Mouse (Mus musculus) myocyte (in vitro differentiated cells): Measurements from ENCODE around the gene Mov10.

Experiments
- CEBPB ChIP-seq: IDR thresholded peaks from 2 replicates; pipeline ENCODE4 v1.6.1; 2011; ENCODE audit warnings: mild to moderate bottlenecking, moderate library complexity; ENCODE audit not compliant: poor library complexity, insufficient read depth, severe bottlenecking
- E2F4 ChIP-seq: IDR thresholded peaks from one replicate; pipeline ENCODE4 v1.6.1; 2011; ENCODE audit warnings: mild to moderate bottlenecking, control low read depth, moderate library complexity; ENCODE audit not compliant: insufficient read depth
- MAX ChIP-seq: IDR thresholded peaks from one replicate; pipeline ENCODE4 v1.6.1; 2011; ENCODE audit warnings: low read depth, mild to moderate bottlenecking, control low read depth
- MYOD1 ChIP-seq, 3 experiments: IDR thresholded peaks; one replicate each; pipeline ENCODE4 v1.6.1; 2011; ENCODE audit warnings: control low read depth in 2 of 3, low read depth in 2 of 3, mild to moderate bottlenecking in 2 of 3, moderate library complexity in 1 of 3; ENCODE audit not compliant: insufficient read length in 2 of 3, control insufficient read depth in 1 of 3
- MYOG ChIP-seq, 3 experiments: IDR thresholded peaks; one replicate each; pipeline ENCODE4 v1.6.1; 2011; ENCODE audit warnings: control low read depth in 2 of 3, low read depth in 2 of 3, mild to moderate bottlenecking in 2 of 3; ENCODE audit not compliant: insufficient read length in 2 of 3, control insufficient read depth in 1 of 3, insufficient read depth in 1 of 3
- POLR2A ChIP-seq: IDR thresholded peaks from one replicate; pipeline ENCODE4 v1.6.1; 2011; ENCODE audit warnings: low read depth, mild to moderate bottlenecking, control low read depth, moderate library complexity; ENCODE audit not compliant: insufficient read length
- POLR2AphosphoS2 ChIP-seq: IDR thresholded peaks from one replicate; pipeline ENCODE4 v1.6.1; 2011; ENCODE audit warnings: low read depth, control low read depth; ENCODE audit not compliant: insufficient read length
- REST ChIP-seq: IDR thresholded peaks from one replicate; pipeline ENCODE4 v1.6.1; 2011; ENCODE audit warnings: mild to moderate bottlenecking, control low read depth, moderate library complexity; ENCODE audit not compliant: insufficient read depth, insufficient read length
- TCF12 ChIP-seq: IDR thresholded peaks from one replicate; pipeline ENCODE4 v1.6.1; 2011; ENCODE audit warnings: mild to moderate bottlenecking, control low read depth; ENCODE audit not compliant: poor library complexity, insufficient read depth, severe bottlenecking
- TCF3 ChIP-seq: IDR thresholded peaks from one replicate; pipeline ENCODE4 v1.6.1; 2011; ENCODE audit warnings: low read depth, control low read depth; ENCODE audit not compliant: insufficient read length
- USF1 ChIP-seq: IDR thresholded peaks from one replicate; pipeline ENCODE4 v1.6.1; 2011; ENCODE audit warnings: low read depth, mild to moderate bottlenecking, control low read depth, moderate library complexity

- no peak for TF ChIP-seq TCF3
- TF ChIP-seq POLR2A, result no peak
- no peak for TF ChIP-seq E2F4
- no peak for TF ChIP-seq TCF12
- TF ChIP-seq CEBPB, result no peak
- TF ChIP-seq REST, result no peak
- TF ChIP-seq POLR2AphosphoS2, result no peak
- no peak for TF ChIP-seq MAX
- no peak for TF ChIP-seq USF1
- no peak for TF ChIP-seq MYOD1 (IDR thresholded peaks at IDR 0.05; ENCODE audit: control insufficient read depth in 1 of 3, insufficient read length in 2 of 3, low read depth in 2 of 3)
- no peak for TF ChIP-seq MYOG (IDR thresholded peaks at IDR 0.05; ENCODE audit: control insufficient read depth in 1 of 3, insufficient read depth in 1 of 3, insufficient read length in 2 of 3, low read depth in 2 of 3)
Observed at GRCm38 (mm10) chr3:104794953-104795470, 23.4 kb downstream of the Mov10 start.
